Mouse (Mus musculus) heart, embryonic 14.5 days (tissue): Measurements from ENCODE around the gene Fbxw11. TPM values are rescaled to one million over a fixed set of nuclear protein-coding genes. Genes with fewer than 3 reads are reported as not detected.

ENCODE experiments used
- ATAC-seq: fragments of 200-750 bp; cut with Nextera tagmentation; 2 replicates; pipeline ENCODE4 v1.8.0; 2017; ENCODE audit warnings: low read depth, moderate TSS enrichment; ENCODE audit not compliant: insufficient number of reproducible peaks, insufficient read depth, low FRiP score
- H3K27ac ChIP-seq, 2 experiments: fragments of 200-500 bp in 1 of 2; fragments of 300-500 bp in 1 of 2; sonication (generic) in 1 of 2; replicated peaks in 1 of 2; 2 replicates each; pipeline ENCODE4 v1.5.1; 2012 to 2014; ENCODE audit warnings: low read depth in 2 of 2, low read length in 2 of 2, control low read depth in 1 of 2, mild to moderate bottlenecking in 1 of 2, mixed read lengths in 1 of 2; ENCODE audit not compliant: control insufficient read depth in 1 of 2, insufficient read depth in 1 of 2
- H3K27me3 ChIP-seq: fragments of 300-500 bp; sonication (generic); 2 replicates; pipeline ENCODE4 v1.6.1; 2014; ENCODE audit warnings: mild to moderate bottlenecking, low read length, control low read depth; ENCODE audit not compliant: control insufficient read depth, insufficient read depth
- H3K36me3 ChIP-seq: fragments of 300-500 bp; sonication (generic); 2 replicates; pipeline ENCODE4 v1.6.1; 2014; ENCODE audit warnings: mild to moderate bottlenecking, control low read depth, low read length, mixed read lengths; ENCODE audit not compliant: control insufficient read depth, insufficient read depth
- H3K4me1 ChIP-seq, 2 experiments: fragments of 200-500 bp in 1 of 2; fragments of 300-500 bp in 1 of 2; sonication (generic) in 1 of 2; 2 replicates each; pipeline ENCODE4 v1.6.1; 2012 to 2014; ENCODE audit warnings: low read length in 2 of 2, control low read depth in 1 of 2, mixed read lengths in 1 of 2; ENCODE audit not compliant: control insufficient read depth in 2 of 2, insufficient read depth in 2 of 2
- H3K4me2 ChIP-seq: fragments of 300-500 bp; sonication (generic); 2 replicates; pipeline ENCODE4 v1.6.1; 2014; ENCODE audit warnings: mild to moderate bottlenecking, low read length
- H3K4me3 ChIP-seq, 2 experiments: fragments of 200-500 bp in 1 of 2; fragments of 300-500 bp in 1 of 2; sonication (generic) in 1 of 2; 2 replicates each; pipeline ENCODE4 v1.5.1; 2012 to 2014; ENCODE audit warnings: low read length in 2 of 2, mild to moderate bottlenecking in 2 of 2, control low read depth in 1 of 2, low read depth in 1 of 2, moderate library complexity in 1 of 2; ENCODE audit not compliant: control insufficient read depth in 1 of 2, insufficient read depth in 1 of 2
- H3K9ac ChIP-seq: fragments of 300-500 bp; sonication (generic); 2 replicates; pipeline ENCODE4 v1.6.1; 2014; ENCODE audit warnings: mild to moderate bottlenecking, low read length
- H3K9me3 ChIP-seq: fragments of 300-500 bp; sonication (generic); 2 replicates; pipeline ENCODE4 v1.6.1; 2016; ENCODE audit warnings: low read length, control low read depth; ENCODE audit not compliant: control insufficient read depth
- WGBS: fragments of 180-500 bp; shearing (Covaris S2); extraction: QIAGEN DNeasy Blood & Tissue Kit; methylation state at CpG from one replicate; pipeline ENCODE4 v1.1.7; 2014; 5-methylcytosine and 5-hydroxymethylcytosine counted together
- polyA plus RNA-seq: library from polyadenylated mRNA; unstranded; fragments of >200 nt; fragmentation: Nextera tagmentation; extraction: Ambion mirVana; gene quantifications from 2 replicates; pipeline ENCODE4 v1.2.1, GENCODE M21; 2014

Gene Fbxw11
- 63.1 and 63.4 TPM in 2 replicates for polyA plus RNA-seq

- Histone ChIP-seq H3K4me1 (peaks cover 0 to 27% of the 10 kb centered on the region in 2 experiments; a peak in 3 of 4 replicates), H3K9ac (peak within 1 kb of the TSS; percentile 99), H3K27ac (peak within 1 kb of the TSS; percentile 99), H3K9me3 (no peaks in the 10 kb centered on the region), H3K27me3 (no peaks in the 10 kb centered on the region), H3K36me3 (no peaks in the 10 kb centered on the region), H3K4me2 (peak within 1 kb of the TSS; percentile 71), H3K4me3 (peak within 1 kb of the TSS; percentile 88 to 95)
- WGBS = under 1% methylated on average over 62 of the region's 64 CpGs
- ATAC-seq = peak; percentile 93
Measured at GRCm38 (mm10) chr11:32642249-32642876, at the start of gene Fbxw11. Gene Fbxw11 (plus strand): TSS chr11:32642724.

GRCm38 (mm10) chr11:32593081-32593480 is 49.4 kb upstream of the Fbxw11 start:
- no peak overlapping the region for H3K9ac ChIP-seq
- H3K4me1 ChIP-seq = no peaks in the 10 kb centered on the region; a peak in 1 of 4 replicates
- H3K4me2 ChIP-seq = no peak overlapping the region
- no peak overlapping the region for H3K4me3 ChIP-seq
- ATAC-seq = no peak
- peaks cover 6% of the 10 kb centered on the region for H3K9me3 ChIP-seq
- no peak overlapping the region for H3K27ac ChIP-seq
- no peaks in the 10 kb centered on the region for H3K27me3 ChIP-seq
- no peaks in the 10 kb centered on the region for H3K36me3 ChIP-seq
- WGBS = 71% methylated on average over 7 of the region's 7 CpGs

- Histone ChIP-seq H3K9ac (no peak overlapping the region), H3K4me2 (no peak overlapping the region), H3K36me3 (no peaks in the 10 kb centered on the region), H3K9me3 (peaks cover 6% of the 10 kb centered on the region), H3K4me1 (no peaks in the 10 kb centered on the region), H3K27me3 (no peaks in the 10 kb centered on the region), H3K27ac (no peak overlapping the region), H3K4me3 (no peak overlapping the region)
- ATAC-seq = no peak
- 87% methylated on average over 4 of the region's 4 CpGs for WGBS
Measured at GRCm38 (mm10) chr11:32594122-32594521, 48.4 kb upstream of the Fbxw11 start.

- peaks cover 4% of the 10 kb centered on the region; the same call in 1 of the 2 replicates for H3K36me3 ChIP-seq
- no peak overlapping the region for H3K4me3 ChIP-seq
- H3K4me2 ChIP-seq = no peak overlapping the region
- no peak for ATAC-seq
- H3K9ac ChIP-seq = no peak overlapping the region
- 95% methylated on average over 6 of the region's 6 CpGs for WGBS
- H3K4me1 ChIP-seq = peaks cover 17 to 18% of the 10 kb centered on the region in 2 experiments
- H3K27me3 ChIP-seq = no peaks in the 10 kb centered on the region
- H3K27ac ChIP-seq = no peak overlapping the region
- no peaks in the 10 kb centered on the region for H3K9me3 ChIP-seq
Measured at GRCm38 (mm10) chr11:32600371-32600770, 42.2 kb upstream of the Fbxw11 start.

GRCm38 (mm10) chr11:32601528-32602323 is 40.8 kb upstream of the Fbxw11 start:
- Histone ChIP-seq H3K4me3 (no peak overlapping the region), H3K4me2 (peak overlapping the region; percentile 32), H3K36me3 (peaks cover 4% of the 10 kb centered on the region; the same call in 1 of the 2 replicates), H3K9me3 (no peaks in the 10 kb centered on the region), H3K4me1 (peaks cover 19 to 23% of the 10 kb centered on the region in 2 experiments), H3K27me3 (no peaks in the 10 kb centered on the region), H3K27ac (no peak overlapping the region; a peak in 1 of 4 replicates), H3K9ac (no peak overlapping the region; the same call in 1 of the 2 replicates)
- WGBS = 34% methylated on average over 12 of the region's 12 CpGs
- ATAC-seq = no peak

GRCm38 (mm10) chr11:32604663-32605062 is 37.9 kb upstream of the Fbxw11 start:
- no peak for ATAC-seq
- no peak overlapping the region for H3K9ac ChIP-seq

GRCm38 (mm10) chr11:32605131-32605860 is 37.2 kb upstream of the Fbxw11 start:
- Histone ChIP-seq H3K4me3 (no peak overlapping the region), H3K36me3 (peaks cover 4% of the 10 kb centered on the region; the same call in 1 of the 2 replicates), H3K27ac (peak overlapping the region; percentile 72 to 82), H3K4me1 (peaks cover 19 to 23% of the 10 kb centered on the region in 2 experiments), H3K27me3 (no peaks in the 10 kb centered on the region), H3K9ac (no peak overlapping the region), H3K9me3 (no peaks in the 10 kb centered on the region), H3K4me2 (peak overlapping the region; percentile 40; the same call in 1 of the 2 replicates)
- no peak for ATAC-seq
- 27% methylated on average over 7 of the region's 7 CpGs for WGBS

More at GRCm38 (mm10) chr11:32604663-32605062, 37.9 kb upstream of the Fbxw11 start:
- Histone ChIP-seq H3K36me3 (peaks cover 4% of the 10 kb centered on the region; the same call in 1 of the 2 replicates), H3K4me3 (no peak overlapping the region), H3K4me2 (peak overlapping the region; percentile 40; the same call in 1 of the 2 replicates), H3K27me3 (no peaks in the 10 kb centered on the region), H3K4me1 (peaks cover 19 to 23% of the 10 kb centered on the region in 2 experiments), H3K9me3 (no peaks in the 10 kb centered on the region), H3K27ac (peak overlapping the region; percentile 72 to 82)
- 32% methylated on average over 4 of the region's 4 CpGs for WGBS
